Mouse (Mus musculus) gastrocnemius, adult 8-10 months (tissue): ENCODE results near the gene Bfsp2. TPM values are rescaled to one million over a fixed set of nuclear protein-coding genes. Genes with fewer than 3 reads are reported as not detected.
A peak's percentile ranks its signal among the peaks of the same experiment; 100 is the strongest.

ENCODE experiments used
- DNase-seq, 2 experiments: peaks; one replicate each; pipeline ENCODE4 v3.0.0; 2022; ENCODE audit warnings: low spot score in 2 of 2
- total RNA-seq, 4 experiments: library from RNA; stranded (reverse); gene quantifications; 2 replicates each; pipeline ENCODE4 v1.2.4; 2022

The Bfsp2 gene
- total RNA-seq, result under 1 TPM in 3 of 4 experiments, not detected in 1; 0.40 to 0.77 (median 0.58) TPM

DNA sequence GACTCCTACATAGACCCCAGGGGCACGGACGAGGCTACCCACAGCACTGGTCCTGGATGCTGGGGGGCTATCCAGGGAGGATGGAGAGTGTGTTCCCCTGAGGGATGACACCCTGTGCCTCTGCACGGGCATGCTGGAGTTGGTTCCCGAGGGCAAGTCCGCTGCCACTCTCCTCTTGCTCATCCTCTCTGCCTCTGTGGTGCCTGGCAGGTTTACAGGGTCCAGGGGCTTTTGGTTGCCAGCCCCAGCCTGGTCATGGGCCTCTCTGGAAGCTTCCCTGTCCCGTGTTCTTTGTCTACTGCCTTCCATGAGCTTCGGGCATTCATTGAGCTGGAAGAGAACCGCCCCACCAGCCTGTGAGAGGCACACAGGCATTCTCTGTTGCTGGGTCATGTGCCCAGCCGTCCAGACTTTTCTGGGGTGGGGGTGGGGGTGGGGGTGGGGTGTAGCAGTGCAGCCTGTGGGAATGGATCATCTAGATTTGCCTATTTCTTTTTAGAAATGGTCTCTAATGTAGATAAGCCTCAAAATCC is at the start of gene Bfsp2:
Bfsp2 (minus strand) TSS at position 377 of the 533 bp plus-strand sequence.
- no peak for DNase-seq

DNA sequence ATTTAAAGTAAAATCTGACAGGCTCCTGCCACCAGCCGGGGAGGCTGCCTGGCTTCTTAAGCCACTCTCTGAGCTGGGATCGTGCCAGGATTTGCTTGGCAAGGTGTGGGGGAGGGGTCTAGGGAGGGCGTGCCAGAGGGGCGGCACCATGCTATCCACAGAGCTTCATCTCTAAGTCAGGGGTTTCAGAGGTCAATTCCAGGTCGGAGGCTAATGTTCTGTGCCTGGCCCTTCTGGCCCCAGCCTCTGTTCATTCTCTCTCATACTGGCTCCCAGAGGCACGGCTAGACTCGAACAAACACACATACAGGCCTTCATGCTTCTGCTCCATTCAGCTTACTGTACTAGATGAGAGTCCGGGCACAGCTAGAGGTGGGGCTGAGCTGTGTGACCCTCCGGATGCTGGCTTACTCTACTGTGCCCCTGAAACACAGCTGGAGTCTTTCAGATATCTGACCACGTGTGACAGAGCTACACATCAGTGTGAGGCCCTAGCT is 44.9 kb upstream of the Bfsp2 start:
- no peak for DNase-seq

DNA sequence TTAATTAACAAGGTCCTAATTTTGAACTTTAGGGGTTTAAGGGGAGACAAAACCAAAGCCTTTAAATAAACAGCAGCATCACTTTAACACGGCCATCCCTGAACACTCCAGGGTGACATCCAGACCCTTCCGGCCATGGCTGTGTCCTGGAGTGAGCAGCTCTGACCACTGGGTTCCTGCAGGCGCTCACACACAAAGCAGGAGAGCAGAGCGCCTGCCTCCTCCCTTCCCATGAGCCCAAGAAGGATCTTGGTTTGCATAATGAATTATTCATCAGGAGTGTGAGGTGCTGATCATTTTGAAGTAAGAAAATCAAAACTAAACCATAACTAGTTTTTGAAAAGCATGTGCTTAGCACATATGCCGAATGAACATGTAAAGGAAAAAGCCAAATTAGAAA is 44.4 kb upstream of the Bfsp2 start:
- DNase-seq, result no peak

DNA sequence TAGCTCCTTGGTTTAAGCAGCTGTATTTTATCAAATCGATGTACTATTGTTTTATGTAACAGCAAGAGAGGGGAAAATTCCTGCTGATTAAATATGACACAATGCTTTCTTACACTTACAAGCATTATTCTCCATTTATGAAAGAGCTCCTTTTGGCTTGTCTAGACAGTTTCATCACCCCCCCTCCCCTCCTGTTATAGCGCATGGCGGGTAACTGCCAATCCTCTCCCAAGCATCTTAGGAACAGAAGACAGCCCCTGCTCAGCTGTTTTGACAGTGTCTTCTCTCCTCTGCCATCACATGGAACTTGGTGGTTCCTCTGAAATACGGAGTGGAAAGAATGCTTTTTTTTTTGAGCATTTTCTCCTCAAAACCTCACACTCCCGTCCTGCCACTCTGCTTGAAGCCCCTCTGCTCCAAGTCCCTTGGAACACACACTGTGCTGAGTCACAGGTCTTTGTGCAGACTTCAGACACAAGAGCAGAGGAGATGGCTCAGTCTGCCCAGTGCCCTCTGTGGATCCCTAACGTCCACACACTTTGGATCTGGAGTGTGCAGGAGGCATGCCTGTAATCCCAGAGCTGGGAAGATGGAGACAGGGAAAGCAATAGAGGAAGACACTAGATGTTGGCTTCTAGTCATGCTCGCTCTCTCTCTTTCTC is 43.7 kb upstream of the Bfsp2 start:
- DNase-seq, result no peak

DNA sequence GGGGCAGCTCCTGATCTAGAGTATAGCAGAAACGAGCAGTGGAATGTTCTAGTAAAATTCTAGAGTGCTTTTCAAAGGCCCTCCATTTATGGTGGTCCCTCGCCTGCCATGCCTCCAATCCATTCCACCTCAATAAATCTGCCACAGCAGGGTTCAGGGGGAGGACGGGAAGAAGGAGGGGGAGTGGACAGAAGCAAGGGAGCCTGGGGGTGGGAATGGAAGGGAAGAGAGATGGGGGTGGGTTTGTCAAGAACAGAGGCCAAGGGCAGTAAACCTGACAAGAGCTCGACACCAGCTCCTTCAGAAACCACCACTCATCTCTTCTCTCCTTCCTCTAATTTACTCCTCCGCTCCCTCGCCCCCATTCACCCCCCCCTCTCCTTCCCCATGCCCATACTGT is 42.8 kb upstream of the Bfsp2 start:
- DNase-seq, result no peak

DNA sequence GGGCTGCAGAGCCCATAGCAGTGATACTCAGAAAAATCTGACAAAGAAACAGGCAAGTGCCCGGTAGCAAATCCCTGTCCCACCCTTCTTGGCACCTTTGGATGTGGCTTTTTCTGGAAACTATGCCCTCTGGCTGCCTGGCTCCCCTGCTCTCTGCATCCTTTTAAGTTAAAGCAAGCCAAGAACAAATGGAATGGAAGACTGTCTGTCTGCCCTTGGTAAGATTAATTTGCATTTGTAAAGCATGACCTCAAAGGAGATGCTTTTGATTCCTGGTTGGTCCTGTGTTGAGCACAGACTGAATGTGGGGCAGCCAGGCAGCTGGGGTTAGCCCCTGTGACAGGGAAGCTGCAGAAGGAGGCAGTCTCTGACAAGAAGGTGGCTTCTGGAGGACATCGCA is 33.7 kb upstream of the Bfsp2 start:
- no peak for DNase-seq

DNA sequence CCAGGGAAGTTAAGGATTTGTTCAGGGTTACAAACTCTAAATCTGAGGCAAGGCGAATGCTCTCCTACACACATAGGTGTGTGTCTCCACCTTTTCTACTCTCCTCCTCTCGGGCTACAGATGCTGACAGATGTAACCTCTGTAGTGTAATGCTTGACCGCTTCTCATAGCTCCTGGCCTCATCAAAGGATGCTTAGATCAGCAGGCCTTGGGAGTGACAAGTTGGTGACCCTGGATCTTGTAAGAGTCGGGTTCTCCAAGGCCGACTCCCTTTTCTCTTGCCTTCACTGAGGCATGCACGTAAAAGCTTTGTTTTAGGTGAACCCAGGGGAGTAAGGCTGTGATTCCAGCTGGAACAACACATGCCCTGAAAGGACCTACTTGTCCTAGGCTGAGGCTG is 32.0 kb upstream of the Bfsp2 start:
- DNase-seq, result no peak

DNA sequence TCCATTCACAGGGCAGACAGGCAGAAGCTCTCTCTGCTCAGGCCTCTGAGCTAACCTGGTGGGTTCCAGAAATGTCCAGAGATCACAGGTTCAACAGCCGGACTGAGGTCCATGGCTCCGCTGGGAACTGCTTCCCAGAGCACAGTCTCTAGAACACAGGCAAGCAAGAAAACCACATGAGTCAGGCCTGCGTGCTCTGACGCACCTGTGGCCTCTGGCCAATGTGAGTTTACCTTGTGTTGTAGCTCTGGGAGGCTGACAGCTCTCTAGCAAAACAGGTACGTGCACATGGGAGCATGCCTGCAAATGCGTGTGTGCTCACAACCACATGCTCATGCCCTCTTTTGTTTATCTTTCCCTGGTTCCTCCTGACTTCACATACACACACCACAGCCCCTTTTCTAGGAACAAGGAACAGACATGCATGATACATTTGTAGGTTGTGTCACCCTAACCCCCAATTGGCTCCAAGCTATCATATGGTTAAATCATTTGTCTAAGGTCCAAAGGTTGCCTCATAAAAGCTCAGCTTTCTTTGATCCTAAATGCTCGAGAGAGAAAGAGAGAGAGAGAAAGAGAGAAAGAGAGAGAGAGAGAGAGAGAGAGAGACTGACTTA is 26.9 kb upstream of the Bfsp2 start:
- DNase-seq, result no peak

DNA sequence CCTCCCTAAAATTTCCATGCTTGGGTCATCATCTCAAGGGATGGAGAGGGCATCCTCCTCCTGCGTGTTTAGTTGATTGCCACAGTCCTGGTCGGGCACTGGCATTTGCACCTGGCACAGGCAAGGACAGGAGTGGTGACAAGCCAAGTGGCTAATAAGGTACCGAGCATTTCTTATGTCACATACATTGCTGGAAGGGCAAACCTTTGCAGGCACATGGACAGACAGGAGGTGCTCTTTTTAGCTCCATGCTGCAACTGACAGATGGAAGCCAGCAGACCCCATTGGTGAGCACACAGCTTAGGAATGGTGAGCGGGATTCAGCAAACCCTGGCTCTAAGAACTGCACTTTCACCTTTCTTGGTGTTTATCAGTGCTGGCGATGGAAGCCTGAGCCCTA is 24.8 kb upstream of the Bfsp2 start:
- DNase-seq, result no peak

DNA sequence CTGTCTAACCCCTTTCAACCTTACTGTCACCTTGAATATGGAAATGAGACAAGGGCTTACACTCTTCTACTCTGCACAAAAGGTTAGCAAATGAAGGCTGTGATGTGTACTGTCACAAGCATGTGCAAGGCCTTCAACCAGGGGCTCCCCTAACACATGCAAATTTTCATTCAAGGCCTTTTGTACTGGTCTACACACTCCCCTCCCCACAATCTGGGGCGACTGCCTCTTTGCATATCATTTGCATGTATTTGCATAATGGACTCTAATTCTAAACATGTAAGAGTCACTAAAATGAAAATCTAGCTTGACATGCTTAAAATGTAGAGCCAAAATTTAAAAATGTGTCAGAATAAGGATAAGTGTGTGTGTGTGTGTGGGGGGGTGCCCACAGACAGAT is 24.4 kb upstream of the Bfsp2 start:
- no peak for DNase-seq

DNA sequence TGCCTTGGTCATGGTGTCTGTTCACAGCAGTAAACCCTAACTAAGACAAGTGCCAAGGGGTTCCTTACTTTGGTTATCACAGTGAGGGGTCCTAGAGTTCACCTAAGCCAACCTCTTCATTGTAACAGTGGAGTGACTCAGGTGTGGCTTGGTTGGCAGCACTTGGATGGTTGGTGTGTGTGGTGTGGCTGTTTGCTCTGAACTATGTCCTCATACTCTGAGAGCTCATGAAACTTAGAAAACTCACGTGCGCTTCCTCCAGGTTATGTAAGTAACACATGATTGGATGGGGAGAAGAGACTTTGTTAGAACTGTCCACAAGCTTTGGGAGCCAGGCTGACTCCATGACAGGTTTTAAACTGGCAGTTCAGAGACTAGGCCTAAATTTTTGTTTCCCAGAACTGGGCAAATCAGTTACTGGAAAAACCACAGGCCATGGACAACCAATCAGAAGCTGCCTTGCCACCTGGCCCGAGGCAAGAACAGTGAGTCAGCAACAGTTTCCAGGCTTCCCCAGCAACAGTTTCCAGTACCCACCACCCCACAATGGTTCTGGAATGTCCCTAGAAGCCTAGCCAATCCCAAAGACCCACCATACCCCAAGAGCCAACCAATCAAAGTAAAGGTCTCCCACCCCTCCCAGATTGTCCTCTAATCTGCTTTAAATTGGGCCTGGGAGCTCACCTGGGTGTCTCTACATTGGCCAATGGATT is 23.5 kb upstream of the Bfsp2 start:
- DNase-seq, result no peak

DNA sequence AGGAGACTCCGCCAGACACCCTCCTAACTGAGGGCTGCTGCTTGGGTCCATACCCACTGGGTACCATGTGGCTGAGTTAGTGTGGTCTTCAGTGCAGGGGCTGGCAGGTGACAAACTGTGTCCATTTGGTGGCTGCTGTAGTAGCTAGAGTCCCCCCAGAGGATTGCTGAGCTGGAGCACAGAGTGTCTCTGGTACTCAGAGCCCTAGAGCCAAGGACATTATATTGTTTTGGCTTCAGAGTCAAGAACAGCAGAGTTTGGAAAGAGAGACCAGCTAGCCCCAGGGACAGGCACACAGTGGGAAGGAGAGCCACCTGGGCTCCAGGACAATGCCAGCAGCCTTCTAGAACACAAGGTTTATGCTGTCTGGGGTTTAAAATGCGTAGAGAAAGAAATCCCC is 22.4 kb upstream of the Bfsp2 start:
- DNase-seq, result no peak

DNA sequence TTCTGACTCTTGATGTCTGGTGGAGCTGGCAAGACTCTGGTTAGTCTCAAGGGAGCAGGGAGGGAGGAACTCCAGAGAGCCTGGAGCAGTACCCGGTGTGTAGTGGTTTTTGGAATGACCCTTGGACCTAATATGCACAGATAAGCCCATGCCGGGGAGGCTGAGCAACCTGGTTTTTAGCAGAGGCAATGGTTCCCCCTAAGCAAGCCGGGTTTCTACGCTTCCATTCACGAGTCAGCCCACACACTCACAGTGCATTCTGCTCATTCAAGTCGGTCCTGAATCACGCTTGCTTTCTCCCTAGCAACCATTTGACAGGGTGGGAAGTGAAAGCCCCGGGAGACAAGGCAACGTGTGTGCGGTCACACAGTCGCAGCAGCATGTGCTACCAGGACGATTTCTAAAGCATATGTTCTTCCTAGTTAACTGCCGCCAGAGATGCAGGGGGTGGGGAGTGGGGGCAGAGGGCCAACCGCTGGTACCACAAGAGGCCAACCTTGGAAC is 21.7 kb upstream of the Bfsp2 start:
- no peak for DNase-seq

DNA sequence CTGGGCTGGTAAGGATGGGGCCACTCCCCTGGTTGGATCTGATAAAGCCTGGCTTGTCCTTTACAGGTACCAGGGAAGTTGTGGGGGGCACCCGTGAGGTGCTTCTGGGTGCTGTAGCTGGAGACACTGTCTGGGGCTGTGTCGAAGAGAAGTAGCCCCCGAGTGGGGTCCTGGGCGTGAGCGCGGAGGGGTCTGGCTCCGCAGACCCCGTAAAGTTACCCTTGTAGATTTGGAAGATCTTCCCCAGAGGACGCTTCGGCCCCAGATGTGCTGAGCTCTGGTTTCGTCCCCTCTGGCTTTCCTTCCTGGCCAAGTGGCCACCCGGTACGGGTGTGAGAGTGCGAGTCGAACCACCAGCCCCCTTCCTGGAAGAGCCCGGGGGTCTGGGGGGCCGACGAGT is 19.1 kb upstream of the Bfsp2 start:
- DNase-seq, result no peak

DNA sequence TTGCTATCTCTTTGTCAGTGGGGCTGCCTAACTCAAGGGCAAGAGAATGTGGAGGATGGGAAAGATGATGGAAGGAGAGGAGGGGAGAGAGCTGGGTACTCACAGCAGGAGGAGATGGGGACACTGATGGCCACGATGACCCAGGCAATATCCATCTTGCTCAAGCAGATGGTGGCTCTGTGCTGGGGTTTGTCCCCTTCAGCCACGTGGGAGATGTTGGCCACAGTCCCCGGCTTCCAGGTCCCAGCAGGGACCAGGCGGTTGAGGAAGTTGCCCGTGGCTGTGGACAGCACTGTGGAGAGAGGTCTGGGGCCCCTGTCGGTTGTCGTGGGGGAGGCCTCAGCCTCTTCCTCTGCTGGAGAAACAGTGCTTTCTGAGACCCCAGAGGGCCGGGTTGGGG is 18.5 kb upstream of the Bfsp2 start:
- DNase-seq, result no peak

DNA sequence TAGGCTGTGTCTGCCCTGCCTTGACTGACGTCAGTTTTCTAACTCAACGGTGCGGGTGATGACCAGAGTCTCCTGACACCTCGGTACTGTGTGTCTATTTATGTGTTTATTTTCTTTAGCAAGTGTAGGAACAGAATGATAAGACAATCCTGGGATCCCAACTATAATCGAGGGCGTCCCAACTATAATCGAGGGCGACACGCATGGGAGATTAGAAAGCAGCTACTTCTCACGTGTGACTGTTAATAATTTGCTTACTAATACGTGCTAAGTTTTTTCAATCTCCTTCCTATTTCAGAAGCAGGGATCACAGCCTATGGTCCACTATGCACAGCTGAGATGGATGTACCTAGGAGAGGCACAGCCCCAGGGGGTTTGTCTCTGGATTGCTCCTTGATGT is 15.2 kb upstream of the Bfsp2 start:
- no peak for DNase-seq

DNA sequence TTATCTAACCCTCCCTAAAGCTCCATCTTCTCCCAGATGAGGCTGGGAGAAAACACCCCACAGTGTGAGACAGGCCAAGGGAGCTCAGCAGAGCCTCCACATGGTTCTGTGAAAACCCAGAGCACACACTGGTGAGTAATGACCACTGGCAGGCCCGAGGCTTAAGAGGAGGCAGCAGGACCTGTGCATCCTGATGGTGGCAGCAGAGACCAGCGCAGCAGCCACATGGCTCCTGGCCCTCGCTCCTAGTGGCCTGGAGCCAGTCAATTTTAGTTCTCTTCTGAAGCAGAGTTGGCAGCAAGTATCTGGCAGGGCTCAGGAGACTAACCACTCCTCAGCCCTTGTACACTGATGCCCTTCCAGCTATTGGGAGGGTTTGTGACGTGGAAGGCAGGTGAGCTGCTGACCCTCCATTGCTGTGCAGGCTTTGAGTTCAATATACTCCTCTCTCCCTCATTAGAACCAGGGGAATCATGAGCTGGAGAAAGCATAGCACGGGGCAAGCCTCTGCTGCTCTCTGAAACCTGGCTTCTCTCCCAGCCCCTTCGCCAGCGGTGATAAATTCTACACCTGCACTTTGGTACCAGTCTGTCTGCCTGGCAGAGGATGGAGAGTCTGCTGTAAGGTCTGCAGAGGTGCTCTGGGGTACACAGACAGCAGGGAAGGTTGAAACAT is 14.3 kb upstream of the Bfsp2 start:
- DNase-seq, result peak; percentile 48 to 66

DNA sequence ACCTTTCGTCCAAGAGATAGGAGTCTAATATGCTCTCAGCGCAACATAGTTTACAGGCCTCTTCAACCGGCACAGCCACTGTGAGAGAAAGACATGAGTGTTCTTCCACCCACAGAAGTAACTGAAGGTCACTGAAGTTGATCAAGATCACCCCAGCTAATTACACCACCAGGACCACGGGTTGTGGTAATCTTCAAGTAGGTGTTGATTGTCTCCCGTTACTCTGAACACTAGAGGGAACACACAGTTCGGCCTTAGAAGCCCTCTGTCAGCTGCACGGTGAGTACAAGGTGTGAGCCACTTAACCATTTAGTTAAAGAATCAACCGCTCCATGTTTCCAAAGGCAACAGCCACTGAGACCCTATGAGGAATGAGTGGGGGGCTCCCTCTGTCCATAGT is 11.8 kb upstream of the Bfsp2 start:
- no peak for DNase-seq

DNA sequence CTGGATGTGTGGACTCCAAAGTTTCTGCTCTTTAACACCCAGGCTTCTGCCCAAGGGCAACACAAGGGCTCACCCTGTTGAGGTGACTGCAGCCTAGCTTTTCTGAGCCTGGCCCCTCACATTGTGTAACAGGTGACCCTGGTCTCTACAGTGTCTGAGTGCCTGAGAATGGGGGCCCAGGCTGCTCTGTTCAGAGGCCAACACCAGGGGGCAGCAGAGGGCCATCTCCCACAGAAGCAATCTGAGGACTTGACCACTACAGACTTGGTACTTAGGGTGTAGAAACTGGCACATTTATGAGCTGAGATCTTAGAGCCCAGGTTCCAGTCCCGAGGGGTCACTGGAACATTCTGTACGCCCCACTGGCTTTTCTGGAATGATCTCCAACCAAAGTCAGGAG is 10.2 kb upstream of the Bfsp2 start:
- DNase-seq, result peak; percentile 50 to 54

DNA sequence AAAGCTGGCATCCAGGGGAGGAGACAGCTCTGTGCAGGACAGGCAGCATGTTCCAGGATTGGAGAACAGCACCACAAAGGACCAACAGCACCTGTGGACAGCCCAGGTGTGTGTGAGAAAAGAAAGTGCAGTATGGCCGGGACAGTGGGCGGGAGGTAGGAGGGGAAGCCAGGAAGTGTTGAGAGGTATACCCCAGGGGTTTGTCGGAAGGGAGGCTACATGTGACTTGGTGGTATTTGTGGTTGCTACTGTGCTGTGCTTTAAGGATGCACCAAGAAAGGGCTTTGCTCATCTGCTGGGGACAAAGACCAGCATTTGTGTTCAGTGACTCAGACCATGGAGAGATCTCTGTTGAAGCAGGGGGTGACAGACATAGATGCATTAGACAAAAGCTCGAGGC is 9.7 kb upstream of the Bfsp2 start:
- no peak for DNase-seq

DNA sequence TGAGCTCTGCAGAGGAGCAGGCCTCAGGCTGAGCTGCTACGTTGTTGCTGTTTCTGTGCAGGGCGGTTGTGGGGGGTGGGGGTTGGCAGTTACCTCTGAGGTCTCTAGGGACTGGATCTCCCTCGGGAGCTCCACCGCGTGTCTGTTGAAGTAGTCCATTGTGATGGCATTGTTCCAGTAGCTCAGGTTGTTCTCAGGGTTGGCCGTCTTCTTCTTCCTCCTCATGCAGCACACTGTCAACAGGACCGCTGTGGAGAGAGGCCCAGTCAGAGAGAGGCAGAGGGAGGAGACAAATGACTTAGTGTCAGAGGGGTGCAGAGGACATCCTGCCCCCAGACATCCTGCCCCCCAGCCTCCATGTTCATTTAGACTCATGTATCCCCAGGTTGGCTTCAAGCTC is 8.9 kb upstream of the Bfsp2 start:
- no peak for DNase-seq

DNA sequence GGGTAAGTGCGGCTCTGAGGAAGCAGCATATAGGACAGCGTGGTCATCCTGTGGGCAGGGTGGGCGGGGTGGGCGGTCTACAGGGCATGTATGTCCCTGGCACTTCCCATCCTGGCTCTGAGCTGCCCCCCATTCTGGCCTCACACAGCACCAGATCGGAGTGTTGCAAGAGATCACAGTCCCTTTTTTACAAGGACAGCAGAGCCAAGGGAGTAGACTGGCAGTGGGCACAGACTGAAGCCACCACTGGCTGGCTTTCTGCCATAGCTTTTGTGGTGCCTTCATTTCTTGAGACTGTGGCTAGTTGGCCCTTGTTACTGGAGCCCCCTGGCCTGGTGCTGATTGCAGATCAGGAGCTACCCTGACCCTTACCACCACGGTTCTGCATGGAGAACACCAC is 6.0 kb upstream of the Bfsp2 start:
- no peak for DNase-seq
